Mouse (Mus musculus) MEL (cell line): Measurements from ENCODE around the gene Cntnap2.

Experiments
- CHD2 ChIP-seq: IDR thresholded peaks from 2 replicates; pipeline ENCODE4 v1.6.1; 2011; ENCODE audit warnings: low read length, improper control_type of control experiment
- E2F4 ChIP-seq: IDR thresholded peaks from 2 replicates; pipeline ENCODE4 v1.6.1; 2011; ENCODE audit warnings: low read depth, low read length, improper control_type of control experiment, borderline replicate concordance
- EP300 ChIP-seq, 2 experiments: IDR thresholded peaks; 2 replicates each; pipeline ENCODE4 v1.6.1; 2011; ENCODE audit warnings: improper control_type of control experiment in 2 of 2, low read length in 2 of 2, low read depth in 1 of 2, mild to moderate bottlenecking in 1 of 2
- GABPA ChIP-seq: IDR thresholded peaks from 2 replicates; pipeline ENCODE4 v1.6.1; 2012; ENCODE audit warnings: low read depth, mild to moderate bottlenecking, inconsistent platforms, low read length, improper control_type of control experiment, moderate library complexity
- KAT2A ChIP-seq: conservative IDR thresholded peaks from 2 replicates; pipeline ENCODE4 v1.6.1; 2012; ENCODE audit warnings: low read depth, low read length, improper control_type of control experiment, inconsistent platforms
- MXI1 ChIP-seq: IDR thresholded peaks from 2 replicates; pipeline ENCODE4 v1.6.1; 2011; ENCODE audit warnings: mild to moderate bottlenecking, low read depth, low read length, improper control_type of control experiment
- ZC3H11A ChIP-seq: IDR thresholded peaks from 2 replicates; pipeline ENCODE4 v1.6.1; 2012; ENCODE audit warnings: low read depth, mild to moderate bottlenecking, inconsistent platforms, low read length, improper control_type of control experiment

DNA sequence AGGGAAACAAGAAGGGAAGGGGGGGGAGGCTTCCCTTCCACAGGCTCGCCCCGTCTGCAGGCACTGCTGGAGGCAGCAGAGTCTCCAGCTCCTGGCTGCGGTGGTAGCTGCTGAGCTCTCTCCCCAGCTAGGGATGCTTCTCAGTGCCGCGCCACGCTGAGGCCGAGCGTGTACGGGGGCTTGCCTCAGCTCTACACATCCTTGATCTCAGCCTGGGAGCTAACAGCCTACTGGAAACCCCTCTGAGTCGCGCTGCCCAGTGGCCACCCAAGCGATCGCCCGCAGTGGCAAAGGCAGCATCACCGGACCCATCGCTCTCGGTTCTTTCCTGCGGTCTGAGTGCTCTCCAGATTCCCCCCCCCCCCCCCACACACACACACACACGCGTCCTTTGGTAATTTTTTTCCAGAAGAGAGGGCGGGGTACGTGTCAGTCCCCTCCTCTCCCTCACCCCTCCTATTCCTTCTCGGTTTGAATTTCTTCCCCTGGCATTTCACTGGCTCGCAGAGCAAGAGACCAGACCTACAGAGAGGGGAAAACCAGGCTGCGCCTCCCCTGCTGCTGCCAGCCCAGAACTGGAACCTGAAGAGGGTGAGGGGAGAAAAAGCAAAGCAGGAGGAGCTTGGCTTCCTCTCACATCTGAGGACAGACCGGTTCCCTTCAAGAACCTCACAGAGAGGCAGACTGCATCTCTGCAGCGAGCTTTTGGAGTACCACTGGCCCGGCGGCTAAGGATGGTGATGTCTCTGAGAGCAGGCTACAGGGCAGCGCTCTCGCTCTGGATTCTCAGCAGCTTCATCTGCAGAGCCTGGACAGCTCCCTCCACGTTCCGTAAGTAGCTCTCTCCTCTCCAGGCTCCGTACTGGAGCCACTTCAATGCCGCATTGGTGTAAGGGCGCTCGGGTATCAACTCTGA, 657 bp downstream of the Cntnap2 start:
- TF ChIP-seq E2F4 (no peak), MXI1 (no peak), GABPA (no peak), KAT2A (no peak), EP300 (IDR thresholded peaks at IDR 0.05; ENCODE audit: low read depth in 1 of 2, low read length in 2 of 2) (no peak), ZC3H11A (no peak), CHD2 (no peak)
